Mouse (Mus musculus) cortical plate, adult 2 months (tissue): ENCODE measurements around the gene D630003M21Rik.

Source experiments
- CTCF ChIP-seq: fragments of 200-500 bp; IDR thresholded peaks from 2 replicates; pipeline ENCODE4 v1.5.1; 2011; ENCODE audit warnings: mild to moderate bottlenecking, control low read depth, low read length; ENCODE audit not compliant: insufficient read depth; ENCODE audit errors: extremely low read depth
- POLR2A ChIP-seq: fragments of 200-500 bp; IDR thresholded peaks from 2 replicates; pipeline ENCODE4 v1.6.1; 2011; ENCODE audit warnings: mild to moderate bottlenecking, low read length, control low read depth; ENCODE audit not compliant: insufficient read depth; ENCODE audit errors: extremely low read depth

GRCm38 (mm10) chr2:158181932-158182331 lies 47.1 kb downstream of the D630003M21Rik start:
- TF ChIP-seq POLR2A (no peak), CTCF (no peak)
